Mouse (Mus musculus) frontal cortex, postnatal 10 days (tissue): Measurements from ENCODE around the gene Gm21149.
"Not testable (repeated sequence)": the region's sequence is repeated elsewhere in the genome, so short reads cannot be mapped to it uniquely, and the experiment has no call there.

Source experiments
- DNase-seq, 2 experiments: peaks; one replicate each; pipeline ENCODE4 v3.0.0; 2022; ENCODE audit warnings: low spot score in 2 of 2, mixed read lengths in 1 of 2

The Gm21149 gene

GRCm38 (mm10) chr5:15476423-15476822, at the start of gene Gm21149:
TSS of gene Gm21149 (minus strand) at chr5:15476523.
- not testable (repeated sequence) for DNase-seq

- DNase-seq: not testable (repeated sequence)
These were observed 46.1 kb upstream of the Gm21149 start for GRCm38 (mm10) chr5:15522470-15522869.

GRCm38 (mm10) chr5:15522028-15522427, 45.7 kb upstream of the Gm21149 start:
- DNase-seq: not testable (repeated sequence)

- not testable (repeated sequence) for DNase-seq
These were observed 44.1 kb upstream of the Gm21149 start for GRCm38 (mm10) chr5:15520418-15520817.

- not testable (repeated sequence) for DNase-seq
These were observed 40.8 kb upstream of the Gm21149 start for GRCm38 (mm10) chr5:15517150-15517549.

GRCm38 (mm10) chr5:15512236-15512635, 35.9 kb upstream of the Gm21149 start:
- not testable (repeated sequence) for DNase-seq

GRCm38 (mm10) chr5:15509911-15510310, 33.6 kb upstream of the Gm21149 start:
- not testable (repeated sequence) for DNase-seq

GRCm38 (mm10) chr5:15508460-15509451, 32.4 kb upstream of the Gm21149 start:
- DNase-seq: not testable (repeated sequence)

GRCm38 (mm10) chr5:15507757-15508459, 31.6 kb upstream of the Gm21149 start:
- not testable (repeated sequence) for DNase-seq

GRCm38 (mm10) chr5:15507309-15507619, 30.9 kb upstream of the Gm21149 start:
- no peak for DNase-seq

- DNase-seq: peak in 1 of 2 experiments; percentile 10
These were observed 30.4 kb upstream of the Gm21149 start for GRCm38 (mm10) chr5:15506575-15507308.

- DNase-seq: peak in 1 of 2 experiments; percentile 13
These were observed 22.6 kb upstream of the Gm21149 start for GRCm38 (mm10) chr5:15498774-15499400.

- DNase-seq: not testable (repeated sequence)
These were observed 22.0 kb upstream of the Gm21149 start for GRCm38 (mm10) chr5:15498350-15498749.

- DNase-seq: not testable (repeated sequence)
These were observed 14.6 kb upstream of the Gm21149 start for GRCm38 (mm10) chr5:15490934-15491333.

GRCm38 (mm10) chr5:15488743-15489142, 12.4 kb upstream of the Gm21149 start:
- no peak for DNase-seq

GRCm38 (mm10) chr5:15484616-15485015, 8.3 kb upstream of the Gm21149 start:
- not testable (repeated sequence) for DNase-seq

- DNase-seq: not testable (repeated sequence)
These were observed 7.3 kb upstream of the Gm21149 start for GRCm38 (mm10) chr5:15483576-15483975.

GRCm38 (mm10) chr5:15482815-15483214, 6.5 kb upstream of the Gm21149 start:
- DNase-seq: not testable (repeated sequence)

GRCm38 (mm10) chr5:15470141-15470540, 6.2 kb downstream of the Gm21149 start:
- not testable (repeated sequence) for DNase-seq

GRCm38 (mm10) chr5:15467768-15468167, 8.6 kb downstream of the Gm21149 start:
- DNase-seq: not testable (repeated sequence)

GRCm38 (mm10) chr5:15466218-15466617, 10.1 kb downstream of the Gm21149 start:
- DNase-seq: not testable (repeated sequence)
